8 mouse cellular contexts compared by ENCODE assay signal in the genomic region with DNA sequence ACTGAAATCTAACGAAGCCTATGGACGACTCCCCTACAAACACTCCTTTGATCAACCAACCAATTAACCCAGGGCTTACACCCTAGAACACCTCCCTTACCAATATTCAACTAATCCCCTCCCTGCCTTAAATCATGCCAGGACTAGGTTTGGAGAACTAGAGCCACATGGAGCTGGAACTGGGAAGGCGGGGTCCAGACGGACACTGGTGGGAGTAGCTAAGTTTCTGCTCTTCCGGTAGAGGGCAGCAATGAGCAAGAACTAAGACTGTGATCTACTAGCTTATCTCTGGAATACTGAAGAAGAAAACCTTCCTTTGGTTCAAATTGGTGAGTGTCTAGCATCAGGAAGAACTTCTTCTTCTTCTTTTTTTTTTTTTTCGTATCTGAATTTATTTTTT. TPM values are rescaled to one million over a fixed set of nuclear protein-coding genes. Genes with fewer than 3 reads are reported as not detected.
DNase-seq lines count a peak whose midpoint lies in the region; ATAC-seq and TF ChIP-seq lines count a peak whose summit lies in the region.

No protein-coding gene starts in this region.

- H3K4me2 ChIP-seq in midbrain, embryonic 13.5 days (replicated peaks) = no peak overlapping the region

- H3K9ac ChIP-seq in MEL (ENCODE audit: control insufficient read depth, low read depth, low read length, poor library complexity, severe bottlenecking) = no peak overlapping the region
- H3K9ac ChIP-seq in midbrain, embryonic 13.5 days (replicated peaks) = no peak overlapping the region

- no peak for TF ChIP-seq EP300 in MEL (IDR thresholded peaks at IDR 0.05; ENCODE audit: low read depth in 1 of 2, low read length in 2 of 2)

- intact Hi-C loops in left cerebral cortex, adult 2 months (cut with DNase I) = no loop called here
- intact Hi-C loops in left cerebral cortex, postnatal 4 days (cut with DNase I) = no loop called here

- peak; percentile 62 for TF ChIP-seq CTCF in left cerebral cortex, adult 2 months (IDR thresholded peaks at IDR 0.05)
- TF ChIP-seq CTCF in MEL (IDR thresholded peaks at IDR 0.05 in 2 of 3, conservative IDR thresholded peaks at IDR 0.05 in 1 of 3; ENCODE audit: control insufficient read depth in 1 of 3, insufficient read depth in 1 of 3, low read depth in 2 of 3, low read length in 3 of 3, poor library complexity in 1 of 3, severe bottlenecking in 1 of 3) = peak; percentile 35 to 62 (median 51)

- peak; percentile 53; the same call in 1 of the 2 replicates for ATAC-seq in granulocyte monocyte progenitor cell, adult 5-6 weeks (replicated peaks; ENCODE audit: poor library complexity, severe bottlenecking)
- ATAC-seq in midbrain, embryonic 13.5 days = no peak

- DNase-seq in left cerebral cortex, adult 2 months (ENCODE audit: extremely low spot score in 1 of 2, low spot score in 2 of 2) = no peak
- no peak for DNase-seq in left cerebral cortex, postnatal 4 days
- peak; percentile 75 for DNase-seq in MEL (ENCODE audit: low read depth, low spot score)
- DNase-seq in naive thymus-derived CD4-positive, alpha-beta T cell, adult 2 months (ENCODE audit: low read depth) = peak; percentile 60
- DNase-seq in cerebellum, adult 18-20 months = no peak
- no peak for DNase-seq in left cerebral cortex, adult 18-20 months (ENCODE audit: low spot score in 2 of 2)

- H3K36me3 ChIP-seq in MEL (ENCODE audit: control insufficient read depth in 1 of 2, insufficient read depth in 2 of 2, low read length in 2 of 2) = no peaks in the 10 kb centered on the region
- no peaks in the 10 kb centered on the region for H3K36me3 ChIP-seq in midbrain, embryonic 13.5 days

- no peaks in the 10 kb centered on the region for H3K9me3 ChIP-seq in MEL (replicated peaks; ENCODE audit: insufficient read depth, low read length)
- H3K9me3 ChIP-seq in midbrain, embryonic 13.5 days = no peaks in the 10 kb centered on the region

- H3K27me3 ChIP-seq in MEL (ENCODE audit: control insufficient read depth in 1 of 2, insufficient read depth in 2 of 2, low read length in 2 of 2) = peaks cover 2 to 5% of the 10 kb centered on the region in 2 experiments; a peak in 3 of 4 replicates
- no peaks in the 10 kb centered on the region for H3K27me3 ChIP-seq in midbrain, embryonic 13.5 days

- H3K79me2 ChIP-seq in MEL (ENCODE audit: control insufficient read depth, insufficient read depth, low read length, poor library complexity) = no peaks in the 10 kb centered on the region

- peak; percentile 48 for TF ChIP-seq RAD21 in MEL (IDR thresholded peaks at IDR 0.05; ENCODE audit: low read depth, low read length)

- no peak for TF ChIP-seq POLR2A in MEL (IDR thresholded peaks at IDR 0.05; ENCODE audit: control insufficient read depth in 1 of 2, insufficient read depth in 1 of 2, low read depth in 1 of 2, low read length in 2 of 2, poor library complexity in 1 of 2)

- WGBS in midbrain, embryonic 13.5 days = 46% methylated on average over 6 of the region's 6 CpGs

- no peak overlapping the region for H3K4me3 ChIP-seq in left cerebral cortex, adult 2 months
- no peak overlapping the region for H3K4me3 ChIP-seq in MEL (ENCODE audit: control insufficient read depth in 1 of 2, insufficient read depth in 1 of 2, low read depth in 2 of 2, low read length in 2 of 2)
- no peak overlapping the region for H3K4me3 ChIP-seq in midbrain, embryonic 13.5 days (replicated peaks)

- H3K27ac ChIP-seq in left cerebral cortex, adult 2 months = no peak overlapping the region
- H3K27ac ChIP-seq in MEL (ENCODE audit: control insufficient read depth, low read depth, low read length) = no peak overlapping the region
- no peak overlapping the region for H3K27ac ChIP-seq in midbrain, embryonic 13.5 days

- H3K4me1 ChIP-seq in MEL (ENCODE audit: control insufficient read depth in 1 of 2, insufficient read depth in 2 of 2, low read length in 2 of 2) = no peaks in the 10 kb centered on the region
- H3K4me1 ChIP-seq in midbrain, embryonic 13.5 days (replicated peaks) = no peaks in the 10 kb centered on the region

TF ChIP-seq in MEL, 35 proteins besides CTCF, POLR2A, EP300 and RAD21:
- peak; percentile 65 for TF ChIP-seq SMC3 (IDR thresholded peaks at IDR 0.05; ENCODE audit: low read depth, low read length)
- no peak for TF ChIP-seq NRF1 (IDR thresholded peaks at IDR 0.05; ENCODE audit: insufficient read depth, low read depth, low read length, poor library complexity, severe bottlenecking)
- TF ChIP-seq MYC (IDR thresholded peaks at IDR 0.05; ENCODE audit: low read depth, low read length) = no peak
- TF ChIP-seq SIN3A (IDR thresholded peaks at IDR 0.05; ENCODE audit: low read length) = no peak
- no peak for TF ChIP-seq ZC3H11A (IDR thresholded peaks at IDR 0.05; ENCODE audit: low read depth, low read length)
- TF ChIP-seq MYB (IDR thresholded peaks at IDR 0.05; ENCODE audit: low read depth, low read length) = no peak
- no peak for TF ChIP-seq UBTF (IDR thresholded peaks at IDR 0.05; ENCODE audit: borderline replicate concordance, insufficient read depth, low read depth, low read length)

RNA-seq across cellular contexts. Expression of a gene that starts 25.0 kb away (rescaled TPM):
- total RNA-seq in left cerebral cortex, adult 2 months (2021) = 10 to 100 TPM; 16.2 to 16.3 TPM
- 10 to 100 TPM; 19.4 to 21.7 TPM for total RNA-seq in left cerebral cortex, postnatal 4 days (2021)
- total RNA-seq in MEL (2012; rRNA removed) = 19.4 and 26.2 TPM in 2 replicates
- polyA plus RNA-seq in MEL (2012; ENCODE audit: insufficient read depth in 1 of 2, insufficient read length in 2 of 2, low read depth in 1 of 2, low replicate concordance in 2 of 2, missing spikeins in 1 of 2) = 10 to 100 TPM in 1 of 2 experiments, not detected in 1; 29.8 TPM
- total RNA-seq in granulocyte monocyte progenitor cell, adult 5-6 weeks (2014; fragmentation: Nextera tagmentation) = 47.8 and 56.8 TPM in 2 replicates
- total RNA-seq in granulocyte monocyte progenitor cell, adult 5-6 weeks (2017) = 48.4 and 55.0 TPM in 2 replicates
- 10 to 100 TPM; 13.6 to 16.3 TPM for total RNA-seq in left cerebral cortex, adult 18-20 months (2021)
- polyA plus RNA-seq in midbrain, embryonic 13.5 days (2015; fragmentation: Nextera tagmentation; extraction: Ambion mirVana) = 22.1 and 22.3 TPM in 2 replicates

Comparison
In these comparisons a context has a peak if more than half of its experiments do, and no peak if none do; other contexts are left out.
1. DNase-seq: peak in MEL (single experiment) and naive thymus-derived CD4-positive, alpha-beta T cell, adult 2 months (single experiment); none in left cerebral cortex, adult 2 months (0 of 2), left cerebral cortex, postnatal 4 days (single experiment), cerebellum, adult 18-20 months (0 of 2) and left cerebral cortex, adult 18-20 months (0 of 2).